Mouse (Mus musculus): Measurements from ENCODE around the gene Cx3cr1. TPM values are rescaled to one million over a fixed set of nuclear protein-coding genes. Genes with fewer than 3 reads are reported as not detected.

Cx3cr1 gene
- polyA plus RNA-seq, 1 experiment = 10.9 TPM

- H3K4me3 ChIP-seq (replicated peaks; ENCODE audit: extremely low read depth, low read depth, low read length) = no peak overlapping the region
- TF ChIP-seq POLR2A (IDR thresholded peaks at IDR 0.05; ENCODE audit: borderline replicate concordance, extremely low read depth, low read depth, low read length) (no peak), CTCF (IDR thresholded peaks at IDR 0.05; ENCODE audit: insufficient read depth, low read length) (no peak)
- peaks cover 4% of the 10 kb centered on the region for H3K4me1 ChIP-seq (ENCODE audit: control insufficient read depth, insufficient read depth, low read length)
- WGBS = 64% methylated on average over 3 of the region's 3 CpGs
- no peak for DNase-seq
Observed at GRCm38 (mm10) chr9:119965186-119965585, 104.5 kb downstream of the Cx3cr1 start.

GRCm38 (mm10) chr9:119964206-119964605, 105.5 kb downstream of the Cx3cr1 start:
- DNase-seq = peak; percentile 34
- Histone ChIP-seq H3K4me1 (ENCODE audit: control insufficient read depth, insufficient read depth, low read length) (0 out of 2 replicates have a peak, but pooled peaks cover 2% of the 10 kb centered on the region), H3K4me3 (replicated peaks; ENCODE audit: extremely low read depth, low read depth, low read length) (peak overlapping the region; percentile 52)
- 53% methylated on average over 3 of the region's 3 CpGs for WGBS
- TF ChIP-seq CTCF (IDR thresholded peaks at IDR 0.05; ENCODE audit: insufficient read depth, low read length) (no peak), POLR2A (IDR thresholded peaks at IDR 0.05; ENCODE audit: borderline replicate concordance, extremely low read depth, low read depth, low read length) (0 out of 2 replicates have a peak, but pooled peaks have one; percentile 26)

- TF ChIP-seq POLR2A (IDR thresholded peaks at IDR 0.05; ENCODE audit: borderline replicate concordance, extremely low read depth, low read depth, low read length) (no peak), CTCF (IDR thresholded peaks at IDR 0.05; ENCODE audit: insufficient read depth, low read length) (peak; percentile 68)
- 22% methylated on average over 21 of the region's 21 CpGs for WGBS
- 0 out of 2 replicates have a peak, but pooled peaks cover 2% of the 10 kb centered on the region for H3K4me1 ChIP-seq (ENCODE audit: control insufficient read depth, insufficient read depth, low read length)
- peak overlapping the region; percentile 15 for H3K4me3 ChIP-seq (replicated peaks; ENCODE audit: extremely low read depth, low read depth, low read length)
- peak; percentile 81 for DNase-seq
Observed at GRCm38 (mm10) chr9:119962987-119963667, 106.6 kb downstream of the Cx3cr1 start.

GRCm38 (mm10) chr9:119962216-119962615, 107.5 kb downstream of the Cx3cr1 start:
- TF ChIP-seq CTCF (IDR thresholded peaks at IDR 0.05; ENCODE audit: insufficient read depth, low read length) (no peak), POLR2A (IDR thresholded peaks at IDR 0.05; ENCODE audit: borderline replicate concordance, extremely low read depth, low read depth, low read length) (no peak)
- 63% methylated on average over 4 of the region's 4 CpGs for WGBS
- DNase-seq = no peak
- H3K4me3 ChIP-seq (replicated peaks; ENCODE audit: extremely low read depth, low read depth, low read length) = no peak overlapping the region
- H3K4me1 ChIP-seq (ENCODE audit: control insufficient read depth, insufficient read depth, low read length) = 0 out of 2 replicates have a peak, but pooled peaks cover 2% of the 10 kb centered on the region

- Histone ChIP-seq H3K4me1 (ENCODE audit: control insufficient read depth, insufficient read depth, low read length) (0 out of 2 replicates have a peak, but pooled peaks cover 2% of the 10 kb centered on the region), H3K4me3 (replicated peaks; ENCODE audit: extremely low read depth, low read depth, low read length) (no peak overlapping the region)
- no peak for DNase-seq
- WGBS = 57% methylated on average over 9 of the region's 9 CpGs
- TF ChIP-seq POLR2A (IDR thresholded peaks at IDR 0.05; ENCODE audit: borderline replicate concordance, extremely low read depth, low read depth, low read length) (no peak), CTCF (IDR thresholded peaks at IDR 0.05; ENCODE audit: insufficient read depth, low read length) (no peak)
Observed at GRCm38 (mm10) chr9:119958835-119959234, 110.8 kb downstream of the Cx3cr1 start.

- no peak for DNase-seq
- 77% methylated on average over 9 of the region's 9 CpGs for WGBS
- TF ChIP-seq POLR2A (IDR thresholded peaks at IDR 0.05; ENCODE audit: borderline replicate concordance, extremely low read depth, low read depth, low read length) (no peak), CTCF (IDR thresholded peaks at IDR 0.05; ENCODE audit: insufficient read depth, low read length) (no peak)
- H3K4me3 ChIP-seq (replicated peaks; ENCODE audit: extremely low read depth, low read depth, low read length) = no peak overlapping the region
- no peaks in the 10 kb centered on the region for H3K4me1 ChIP-seq (ENCODE audit: control insufficient read depth, insufficient read depth, low read length)
Observed at GRCm38 (mm10) chr9:119951388-119951787, 118.3 kb downstream of the Cx3cr1 start.

- WGBS = 40% methylated on average over 6 of the region's 6 CpGs
- DNase-seq = no peak
- Histone ChIP-seq H3K4me3 (replicated peaks; ENCODE audit: extremely low read depth, low read depth, low read length) (no peak overlapping the region), H3K4me1 (ENCODE audit: control insufficient read depth, insufficient read depth, low read length) (no peaks in the 10 kb centered on the region)
- TF ChIP-seq POLR2A (IDR thresholded peaks at IDR 0.05; ENCODE audit: borderline replicate concordance, extremely low read depth, low read depth, low read length) (no peak), CTCF (IDR thresholded peaks at IDR 0.05; ENCODE audit: insufficient read depth, low read length) (no peak)
Observed at GRCm38 (mm10) chr9:119950434-119950833, 119.2 kb downstream of the Cx3cr1 start.

- TF ChIP-seq CTCF (IDR thresholded peaks at IDR 0.05; ENCODE audit: insufficient read depth, low read length) = no peak
- no peak for TF ChIP-seq POLR2A (IDR thresholded peaks at IDR 0.05; ENCODE audit: borderline replicate concordance, extremely low read depth, low read depth, low read length)
- no peaks in the 10 kb centered on the region for H3K4me1 ChIP-seq (ENCODE audit: control insufficient read depth, insufficient read depth, low read length)
- WGBS = 34% methylated on average over 3 of the region's 3 CpGs
- H3K4me3 ChIP-seq (replicated peaks; ENCODE audit: extremely low read depth, low read depth, low read length) = no peak overlapping the region
- DNase-seq = no peak
Observed at GRCm38 (mm10) chr9:119948804-119949203, 120.9 kb downstream of the Cx3cr1 start.

GRCm38 (mm10) chr9:119945173-119945900, 124.3 kb downstream of the Cx3cr1 start:
- no peak for TF ChIP-seq POLR2A (IDR thresholded peaks at IDR 0.05; ENCODE audit: borderline replicate concordance, extremely low read depth, low read depth, low read length)
- TF ChIP-seq CTCF (IDR thresholded peaks at IDR 0.05; ENCODE audit: insufficient read depth, low read length) = peak; percentile 32; the same call in 1 of the 2 replicates
- DNase-seq = no peak
- WGBS = 68% methylated on average over 12 of the region's 12 CpGs
- Histone ChIP-seq H3K4me1 (ENCODE audit: control insufficient read depth, insufficient read depth, low read length) (no peaks in the 10 kb centered on the region), H3K4me3 (replicated peaks; ENCODE audit: extremely low read depth, low read depth, low read length) (no peak overlapping the region)

Measured in lung, adult 2 months (tissue).